Mouse (Mus musculus): ENCODE results near the gene Nup214. TPM values are rescaled to one million over a fixed set of nuclear protein-coding genes. Genes with fewer than 3 reads are reported as not detected.
A peak's percentile ranks its signal among the peaks of the same experiment; 100 is the strongest.
"Not testable (repeated sequence)": the region's sequence is repeated elsewhere in the genome, so short reads cannot be mapped to it uniquely, and the experiment has no call there.

Gene Nup214
- total RNA-seq, 1 experiment from 2014 or later = 59.1 TPM

GRCm38 (mm10) chr2:31964191-31964590 lies 10.0 kb upstream of the Nup214 start:
- DNase-seq = no peak

- DNase-seq = peak; percentile 73
These were observed 9.1 kb upstream of the Nup214 start for GRCm38 (mm10) chr2:31965110-31965509.

- no peak for DNase-seq
These were observed 7.4 kb upstream of the Nup214 start for GRCm38 (mm10) chr2:31966801-31967200.

DNA sequence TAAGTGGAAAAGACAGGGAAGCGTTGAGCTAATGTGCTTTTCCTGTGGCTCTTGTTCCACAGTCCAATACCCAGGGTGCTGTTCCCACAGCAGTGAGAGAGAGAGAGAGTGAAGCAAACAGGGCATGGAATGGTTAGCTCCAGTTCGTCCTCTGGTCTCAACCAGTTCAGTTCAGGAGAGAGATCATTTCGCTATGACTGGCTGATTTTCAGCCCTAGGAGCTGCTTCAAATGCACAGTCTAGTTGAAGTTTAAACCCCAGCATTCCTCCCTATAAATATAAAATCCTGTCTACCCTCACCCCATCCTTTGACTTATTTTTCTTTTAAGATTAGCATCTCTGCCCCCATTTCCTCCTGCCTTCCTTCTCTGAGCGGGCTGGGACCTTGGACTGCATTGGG lies 1.6 kb upstream of the Nup214 start:
- no peak for DNase-seq

- no peak for DNase-seq
These were observed 654 bp downstream of the Nup214 start for GRCm38 (mm10) chr2:31974809-31975371.

DNA sequence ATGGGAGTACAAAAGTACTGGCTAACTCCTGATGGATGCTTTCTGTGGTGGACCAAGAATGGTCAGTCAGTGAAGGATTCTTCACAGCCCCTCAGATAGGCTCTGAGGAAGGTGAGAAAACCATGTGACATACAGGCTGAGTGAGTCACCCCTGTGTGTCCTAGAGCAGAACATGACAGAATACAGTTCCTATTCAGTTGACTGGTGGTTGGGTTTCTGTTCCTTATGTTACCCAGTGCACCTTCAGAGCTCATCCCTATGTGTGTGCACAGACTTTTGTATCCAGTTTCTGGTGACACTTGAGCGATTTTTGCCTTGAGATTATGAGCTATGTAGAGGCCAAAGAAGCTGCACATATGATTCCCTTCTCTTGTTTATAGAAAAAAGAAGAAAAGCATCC lies 13.5 kb downstream of the Nup214 start:
- no peak for DNase-seq

GRCm38 (mm10) chr2:31990961-31991360 lies 16.7 kb downstream of the Nup214 start:
- DNase-seq = no peak

- no peak for DNase-seq
These were observed 20.7 kb downstream of the Nup214 start for GRCm38 (mm10) chr2:31994896-31995295.

DNA sequence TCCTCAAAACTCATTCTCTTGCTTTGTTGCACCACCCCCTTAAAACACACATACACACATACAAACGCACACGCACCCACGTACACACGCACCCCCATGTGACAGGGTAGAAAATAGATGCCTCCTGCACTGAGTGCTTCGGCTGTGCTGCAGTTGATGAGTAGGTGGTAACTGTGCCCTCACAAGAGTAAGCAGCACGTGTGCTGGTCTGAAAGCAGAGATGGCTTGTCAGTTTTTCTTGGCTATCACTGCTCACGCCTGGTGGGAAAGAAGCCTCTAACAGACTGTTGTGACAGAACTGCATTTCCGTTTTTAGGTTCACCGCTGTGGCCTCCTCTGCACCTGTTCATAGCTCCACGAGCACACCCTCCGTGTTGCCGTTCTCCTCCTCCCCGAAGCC lies 21.8 kb downstream of the Nup214 start:
- DNase-seq = no peak

DNA sequence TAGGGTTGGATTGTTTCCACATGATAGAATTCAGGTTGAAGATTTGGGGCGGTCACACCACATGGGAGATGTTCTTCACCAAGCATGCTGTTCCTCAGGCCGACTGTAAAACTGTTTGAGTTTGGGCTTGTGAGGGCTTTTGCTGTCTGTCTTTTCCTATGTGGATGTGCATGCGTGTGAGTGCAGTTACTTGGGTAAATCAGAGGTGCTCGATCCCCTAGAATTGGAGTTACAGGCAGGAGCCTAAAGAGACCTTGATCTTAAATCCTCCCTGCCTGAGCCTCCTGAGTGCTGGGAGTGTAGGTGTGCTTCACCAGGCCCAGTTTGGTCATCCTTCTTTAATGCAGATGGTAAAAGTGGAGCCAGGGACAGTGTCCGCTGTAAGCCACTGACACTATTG lies 23.3 kb downstream of the Nup214 start:
- DNase-seq = no peak

DNA sequence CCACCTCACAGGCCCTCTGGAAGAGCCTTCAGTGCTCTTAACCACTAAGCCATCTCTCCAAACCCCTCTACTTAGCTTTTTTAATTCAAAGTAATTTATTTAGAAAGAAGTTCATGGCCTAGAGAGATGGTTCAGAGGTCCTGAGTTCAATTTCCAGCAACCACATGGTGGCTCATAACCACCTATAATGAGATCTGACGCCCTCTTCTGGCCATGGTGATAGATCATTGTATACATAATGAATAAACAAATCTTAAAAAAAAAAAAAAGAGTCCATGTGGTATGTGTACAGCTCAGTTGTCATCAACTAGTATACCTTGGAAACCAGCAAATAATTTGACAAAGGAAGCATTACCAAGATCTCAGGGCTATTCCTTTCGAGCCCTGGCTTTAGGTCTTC lies 24.2 kb downstream of the Nup214 start:
- no peak for DNase-seq

DNA sequence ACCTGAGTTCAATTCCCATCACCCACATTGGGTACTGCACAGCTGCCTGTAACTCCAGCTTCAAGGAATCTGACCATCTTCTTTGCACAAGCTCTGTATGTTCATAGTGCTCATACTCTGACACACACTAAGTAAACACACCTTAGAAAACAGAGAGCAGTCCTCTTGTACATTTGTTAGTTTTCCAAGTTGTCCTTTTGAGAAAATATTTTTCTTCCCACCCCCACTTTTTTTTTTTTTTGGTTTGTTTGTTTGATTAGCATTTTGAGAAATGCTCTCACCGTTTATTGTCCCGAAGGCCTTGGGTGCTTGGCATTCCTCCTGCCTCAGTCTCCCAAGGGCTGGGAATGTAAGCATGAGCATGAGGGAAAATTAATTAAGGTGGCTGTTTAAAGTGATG lies 34.1 kb downstream of the Nup214 start:
- no peak for DNase-seq

DNA sequence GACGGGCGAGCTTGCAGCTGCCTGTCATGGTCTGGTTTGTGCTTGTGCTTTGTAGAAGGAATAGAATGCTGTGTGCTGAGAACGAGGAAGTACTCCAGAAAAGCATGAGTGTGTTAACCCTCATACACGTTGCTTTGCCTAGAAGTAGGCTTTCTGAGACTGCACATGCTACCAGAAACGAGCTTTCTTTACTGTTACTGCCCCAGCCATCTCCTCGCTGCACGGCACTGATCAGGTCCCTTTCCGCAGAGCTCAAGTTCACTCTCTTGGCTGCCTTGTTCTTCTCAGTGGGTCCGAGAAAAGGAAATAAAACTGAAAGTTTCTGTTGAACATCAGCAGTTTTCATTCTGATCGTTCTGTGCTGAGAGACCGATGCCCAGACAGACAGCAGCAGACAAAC lies 34.5 kb downstream of the Nup214 start:
- no peak for DNase-seq

DNA sequence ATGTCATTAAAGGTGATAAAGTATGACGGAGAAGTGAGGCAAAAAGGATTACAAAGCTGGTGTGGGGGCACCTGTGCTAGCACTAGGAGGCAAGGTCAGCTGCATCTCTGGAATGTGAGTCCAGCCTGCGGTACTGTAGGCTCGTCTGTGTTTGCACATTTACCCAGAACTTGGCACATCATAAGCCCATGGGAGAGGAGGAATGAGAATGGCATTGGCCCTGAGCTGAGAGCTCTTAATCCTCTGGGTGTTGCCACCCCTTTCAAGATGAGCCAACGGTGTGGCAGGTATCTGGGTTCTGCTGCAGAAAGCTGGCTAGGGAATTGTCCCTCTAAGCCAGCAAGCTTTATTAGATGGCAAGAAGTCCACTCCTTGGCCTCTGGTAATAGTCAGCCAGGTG lies 45.5 kb downstream of the Nup214 start:
- peak; percentile 50 for DNase-seq

DNA sequence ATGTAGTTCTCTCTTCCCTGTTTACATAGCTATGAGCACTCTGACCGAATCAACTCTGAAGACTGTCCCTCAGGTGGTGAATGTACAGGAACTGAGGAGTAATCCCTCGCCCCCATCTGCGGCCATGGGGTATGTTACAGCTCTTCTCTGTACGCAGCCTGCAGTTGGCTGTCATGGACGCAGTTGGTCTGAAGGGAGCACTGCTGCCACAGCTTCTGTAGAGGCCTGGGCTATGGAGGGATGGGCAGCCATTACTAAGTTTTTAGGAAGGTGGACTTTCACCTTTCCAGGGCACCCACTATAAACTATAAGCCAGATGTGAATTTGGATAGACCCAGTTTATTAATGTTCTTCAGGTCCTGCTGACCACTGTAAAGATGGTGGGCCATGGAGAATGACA lies 46.0 kb downstream of the Nup214 start:
- no peak for DNase-seq

DNA sequence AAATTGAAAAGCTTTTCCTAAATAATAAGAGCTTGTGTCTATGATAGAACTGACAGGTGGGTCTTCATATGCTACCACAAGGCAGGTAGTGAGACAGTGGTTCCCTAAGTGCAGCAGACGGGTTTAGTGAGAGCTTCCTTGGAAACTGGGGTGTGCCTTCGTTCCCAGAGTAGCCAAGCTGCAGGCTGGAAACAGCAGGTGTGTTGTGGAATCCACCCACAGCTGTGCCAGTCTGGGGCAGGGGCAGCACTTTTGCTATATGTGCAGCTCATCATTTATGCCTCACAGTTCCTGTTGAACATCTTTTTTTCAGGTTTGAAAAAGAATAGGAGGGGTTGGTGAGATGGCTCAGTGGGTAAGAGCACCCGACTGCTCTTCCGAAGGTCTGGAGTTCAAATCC lies 50.1 kb downstream of the Nup214 start:
- DNase-seq = no peak

- no peak for DNase-seq
These were observed 55.4 kb downstream of the Nup214 start for GRCm38 (mm10) chr2:32029636-32030035.

DNA sequence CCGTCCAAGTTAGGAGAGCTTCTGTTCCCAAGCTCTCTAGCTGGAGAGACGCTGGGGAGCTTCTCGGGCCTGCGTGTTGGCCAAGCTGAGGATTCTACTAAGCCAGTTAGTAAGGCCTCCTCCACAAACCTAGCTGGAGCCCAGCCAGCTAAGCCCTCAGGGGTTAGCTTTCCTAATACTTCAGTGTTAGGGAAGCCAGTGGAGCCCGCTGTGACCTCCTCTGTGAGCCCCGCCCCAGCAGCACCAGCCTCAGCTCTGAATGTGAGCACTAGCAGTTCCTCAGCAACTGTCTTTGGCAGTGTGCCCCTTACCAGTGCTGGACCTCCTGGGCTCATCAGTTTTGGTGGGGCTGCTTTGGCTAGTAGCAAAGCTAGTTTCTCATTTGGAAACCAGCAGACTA lies 59.2 kb downstream of the Nup214 start:
- peak; percentile 83 for DNase-seq

- no peak for DNase-seq
These were observed 60.0 kb downstream of the Nup214 start for GRCm38 (mm10) chr2:32034206-32034605.

- DNase-seq = no peak
These were observed 63.1 kb downstream of the Nup214 start for GRCm38 (mm10) chr2:32037279-32037858.

GRCm38 (mm10) chr2:32038661-32039081 lies 64.4 kb downstream of the Nup214 start:
- peak; percentile 30 for DNase-seq

GRCm38 (mm10) chr2:32040646-32041045 lies 66.4 kb downstream of the Nup214 start:
- not testable (repeated sequence) for DNase-seq

- no peak for DNase-seq
These were observed 66.9 kb downstream of the Nup214 start for GRCm38 (mm10) chr2:32041087-32041486.

GRCm38 (mm10) chr2:32043836-32044235 lies 69.6 kb downstream of the Nup214 start:
- no peak for DNase-seq

DNA sequence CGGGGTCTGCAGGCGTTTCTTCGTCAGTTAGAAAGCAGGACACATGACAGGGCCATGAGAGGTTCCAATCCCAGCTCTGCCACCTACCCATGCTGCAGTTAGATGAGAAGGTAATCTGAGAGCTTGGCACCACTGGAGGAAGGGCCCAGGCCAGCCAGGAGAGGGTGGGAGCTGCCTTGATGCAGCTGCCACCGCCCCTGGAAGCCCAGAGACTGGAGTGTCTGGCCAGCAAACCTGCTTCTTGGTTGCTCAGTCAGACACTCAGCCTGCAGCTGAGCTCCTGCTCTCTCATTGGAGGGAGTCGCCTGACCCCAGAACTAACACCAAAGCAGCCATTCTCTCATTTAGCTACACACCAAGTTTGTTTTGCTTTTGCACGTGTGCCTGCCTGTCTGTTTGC lies 71.1 kb downstream of the Nup214 start:
- DNase-seq = no peak
